Comparison of ENCODE assay signal across 8 mouse cellular contexts in the genomic region with DNA sequence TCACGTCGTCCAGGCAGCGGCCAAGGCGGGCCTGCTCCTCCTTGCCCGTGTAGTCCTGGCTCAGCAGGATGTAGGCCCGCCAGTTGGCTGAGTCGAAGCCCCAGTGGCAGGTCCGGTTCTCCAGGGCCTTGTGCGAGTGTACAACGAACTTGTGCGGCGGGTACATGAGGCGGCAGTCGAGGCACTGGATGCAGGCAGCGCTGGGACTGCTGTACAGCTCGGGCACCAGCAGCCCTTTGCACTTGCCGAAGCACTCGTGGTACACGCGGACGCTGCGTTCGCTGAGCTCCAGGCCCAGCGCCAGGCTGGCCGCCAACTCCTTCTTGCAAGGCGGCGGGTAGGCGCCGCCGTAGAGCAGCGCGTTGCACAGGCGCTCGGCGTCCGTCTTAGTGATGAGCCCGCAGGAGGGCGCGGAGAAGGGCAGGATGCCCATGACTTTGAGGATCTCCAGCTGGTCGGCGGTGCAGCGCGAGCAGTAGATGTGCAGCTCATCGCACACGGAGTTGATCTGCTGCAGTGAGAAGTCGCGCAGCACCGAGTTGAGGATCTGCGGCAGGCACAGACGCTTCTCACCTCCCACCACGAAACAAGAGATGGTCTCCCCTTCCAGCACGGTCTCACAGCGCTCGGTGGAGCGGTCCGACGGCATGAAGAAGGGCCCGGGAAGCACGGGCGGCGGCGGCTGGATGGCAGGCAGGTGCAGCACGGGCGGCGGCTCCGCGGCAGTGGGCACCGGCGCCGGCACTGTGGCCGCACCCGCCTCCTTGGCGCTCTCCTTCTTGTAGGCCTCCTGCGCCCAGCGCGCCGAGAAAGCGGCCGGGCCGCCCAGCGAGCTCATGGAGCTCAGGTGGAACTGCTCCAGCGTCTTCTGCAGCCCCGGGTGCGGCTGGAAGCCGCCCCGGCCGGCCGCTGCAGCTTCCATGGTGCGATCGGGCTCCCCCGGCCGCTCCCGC. TPM values are rescaled to one million over a fixed set of nuclear protein-coding genes. Genes with fewer than 3 reads are reported as not detected.
A peak's percentile ranks its signal among the peaks of the same experiment; 100 is the strongest.
DNase-seq lines count a peak whose midpoint lies in the region; ATAC-seq and TF ChIP-seq lines count a peak whose summit lies in the region.

No protein-coding gene starts in this region.

- peaks cover 17 to 30% of the 10 kb centered on the region in 2 experiments for H3K4me1 ChIP-seq in ES-E14 (ENCODE audit: control insufficient read depth in 2 of 2, insufficient read depth in 2 of 2, low read length in 2 of 2, poor library complexity in 1 of 2)
- H3K4me1 ChIP-seq in hindbrain, embryonic 11.5 days (replicated peaks; ENCODE audit: control insufficient read depth, insufficient read depth, low read length) = peaks cover 24% of the 10 kb centered on the region

- DNase-seq in ES-E14 (ENCODE audit: low read depth, low spot score) = no peak
- peak; percentile 77 to 86 for DNase-seq in cerebellum, adult 18-20 months
- peak; percentile 72 for DNase-seq in hindbrain, embryonic 11.5 days (ENCODE audit: low spot score)
- peak; percentile 51 for DNase-seq in left cerebral cortex, adult 11 months (ENCODE audit: low spot score)
- peak; percentile 78 to 88 for DNase-seq in lung, postnatal 4 days
- DNase-seq in right cerebral cortex, adult 2 months (ENCODE audit: low spot score in 2 of 2) = peak; percentile 70 to 80
- DNase-seq in urinary bladder, postnatal 4 days (ENCODE audit: low spot score in 2 of 2) = peak; percentile 73

- WGBS in hindbrain, embryonic 11.5 days = under 1% methylated on average over 83 of the region's 93 CpGs

- peak; percentile 18; the same call in 1 of the 2 replicates for ATAC-seq in frontal cortex, adult (ENCODE audit: low TSS enrichment)
- no peak for ATAC-seq in hindbrain, embryonic 11.5 days (ENCODE audit: low FRiP score)

- no peaks in the 10 kb centered on the region for H3K9me3 ChIP-seq in ES-E14 (ENCODE audit: control insufficient read depth, insufficient read depth, low read depth, low read length)
- no peaks in the 10 kb centered on the region for H3K9me3 ChIP-seq in hindbrain, embryonic 11.5 days (ENCODE audit: control insufficient read depth, low read length)

- peak overlapping the region; percentile 69 to 87 for H3K4me3 ChIP-seq in ES-E14 (ENCODE audit: insufficient read depth in 1 of 2, low read depth in 1 of 2, low read length in 2 of 2, poor library complexity in 1 of 2, severe bottlenecking in 1 of 2)
- peak overlapping the region; percentile 95 for H3K4me3 ChIP-seq in hindbrain, embryonic 11.5 days (ENCODE audit: low read depth, low read length)

- no peaks in the 10 kb centered on the region for H3K27me3 ChIP-seq in hindbrain, embryonic 11.5 days (ENCODE audit: control insufficient read depth, insufficient read depth, low read length)

- in situ Hi-C loops in ES-E14 (cut with MboI; ENCODE audit: low sequenced_read_pairs in 2 of 2, unreplicated experiment in 2 of 2) = no loop called here

- H3K4me2 ChIP-seq in hindbrain, embryonic 11.5 days (replicated peaks; ENCODE audit: low read depth, low read length) = peak overlapping the region; percentile 98

- no peak overlapping the region for H3K27ac ChIP-seq in ES-E14 (ENCODE audit: insufficient read depth, low read depth, low read length, poor library complexity, severe bottlenecking)
- H3K27ac ChIP-seq in hindbrain, embryonic 11.5 days (ENCODE audit: low read depth, low read length) = peak overlapping the region; percentile 83

- H3K36me3 ChIP-seq in ES-E14 (ENCODE audit: control insufficient read depth, insufficient read depth, low read length, poor library complexity, severe bottlenecking) = peaks cover 9% of the 10 kb centered on the region; the same call in 1 of the 2 replicates
- H3K36me3 ChIP-seq in hindbrain, embryonic 11.5 days (ENCODE audit: control insufficient read depth, insufficient read depth, low read length) = no peaks in the 10 kb centered on the region

- H3K9ac ChIP-seq in ES-E14 (ENCODE audit: insufficient read depth, low read depth, low read length, poor library complexity, severe bottlenecking) = peak overlapping the region; percentile 70
- H3K9ac ChIP-seq in hindbrain, embryonic 11.5 days (ENCODE audit: low read depth, low read length) = peak overlapping the region; percentile 97

TF ChIP-seq in ES-E14, 5 proteins besides CTCF, POLR2A, EP300 and RAD21:
- no peak for TF ChIP-seq CHD2 (IDR thresholded peaks at IDR 0.05; ENCODE audit: low read depth, low read length)
- TF ChIP-seq ZC3H11A (IDR thresholded peaks at IDR 0.05; ENCODE audit: borderline replicate concordance, low read depth, low read length) = no peak
- no peak for TF ChIP-seq HCFC1 (IDR thresholded peaks at IDR 0.05; ENCODE audit: borderline replicate concordance, insufficient read depth, low read length)
- no peak for TF ChIP-seq ZNF384 (IDR thresholded peaks at IDR 0.05; ENCODE audit: low read depth, low read length)
- TF ChIP-seq MAFK (IDR thresholded peaks at IDR 0.05; ENCODE audit: insufficient read depth, low read depth, low read length) = no peak

RNA-seq across cellular contexts. Expression of a gene that starts 0.5 kb away (rescaled TPM):
- total RNA-seq in ES-E14 (2012; rRNA removed) = 30.2 and 38.0 TPM in 2 replicates
- polyA plus RNA-seq in hindbrain, embryonic 11.5 days (2014; fragmentation: Nextera tagmentation; extraction: Ambion mirVana) = 13.4 and 21.0 TPM in 2 replicates

RNA-seq across cellular contexts. Expression of a gene that starts 27.7 kb away (rescaled TPM):
- total RNA-seq in ES-E14 (2012; rRNA removed) = 16.4 and 17.8 TPM in 2 replicates
- polyA plus RNA-seq in hindbrain, embryonic 11.5 days (2014; fragmentation: Nextera tagmentation; extraction: Ambion mirVana) = 99.0 and 99.3 TPM in 2 replicates
